Mouse (Mus musculus) liver, postnatal 0 days (tissue): Measurements from ENCODE around the gene Cldn10. TPM values are rescaled to one million over a fixed set of nuclear protein-coding genes. Genes with fewer than 3 reads are reported as not detected.

ENCODE experiments used
- ATAC-seq: fragments of 200-750 bp; cut with Nextera tagmentation; 2 replicates; pipeline ENCODE4 v1.8.0; 2017; ENCODE audit warnings: mild to moderate bottlenecking, moderate library complexity
- DNase-seq: peaks from one replicate; pipeline ENCODE4 v3.0.0-alpha.2; 2016
- H3K27ac ChIP-seq: fragments of 300-500 bp; sonication (generic); 2 replicates; pipeline ENCODE4 v1.5.1; 2014; ENCODE audit warnings: antibody characterized with exemption, moderate library complexity, mild to moderate bottlenecking, low read depth
- H3K27me3 ChIP-seq: fragments of 300-500 bp; sonication (generic); 2 replicates; pipeline ENCODE4 v1.6.1; 2014; ENCODE audit warnings: low read length, control low read depth, mixed read lengths; ENCODE audit not compliant: insufficient read depth
- H3K36me3 ChIP-seq: fragments of 300-500 bp; sonication (generic); replicated peaks from 2 replicates; pipeline ENCODE4 v1.6.1; 2014; ENCODE audit warnings: mild to moderate bottlenecking, control low read depth, low read length, moderate library complexity, mixed read lengths; ENCODE audit not compliant: insufficient read depth
- H3K4me1 ChIP-seq: fragments of 300-500 bp; sonication (generic); 2 replicates; pipeline ENCODE4 v1.6.1; 2014; ENCODE audit warnings: antibody characterized with exemption, mild to moderate bottlenecking, control low read depth; ENCODE audit not compliant: insufficient read depth
- H3K4me2 ChIP-seq: fragments of 300-500 bp; sonication (generic); 2 replicates; pipeline ENCODE4 v1.6.1; 2014; ENCODE audit warnings: low read depth, mild to moderate bottlenecking, low read length, moderate library complexity, mixed read lengths
- H3K4me3 ChIP-seq: fragments of 300-500 bp; sonication (generic); 2 replicates; pipeline ENCODE4 v1.5.1; 2014; ENCODE audit warnings: low read depth, low read length
- H3K9ac ChIP-seq: fragments of 300-500 bp; sonication (generic); replicated peaks from 2 replicates; pipeline ENCODE4 v1.6.1; 2014; ENCODE audit warnings: mild to moderate bottlenecking, moderate library complexity
- H3K9me3 ChIP-seq: fragments of 300-500 bp; sonication (generic); 2 replicates; pipeline ENCODE4 v1.6.1; 2016; ENCODE audit warnings: mild to moderate bottlenecking, control low read depth, low read length, mixed read lengths
- CTCF ChIP-seq: sonication (generic); IDR thresholded peaks from 2 replicates; pipeline ENCODE4 v1.5.1; 2016; ENCODE audit warnings: antibody characterized with exemption, low read depth
- EP300 ChIP-seq: IDR thresholded peaks from 2 replicates; pipeline ENCODE4 v1.6.1; 2016; ENCODE audit warnings: antibody characterized with exemption, low read depth, mild to moderate bottlenecking
- WGBS: fragments of 180-500 bp; shearing (Covaris S2); extraction: QIAGEN DNeasy Blood & Tissue Kit; methylation state at CpG from one replicate; pipeline ENCODE4 v1.1.7; 2014; ENCODE audit not compliant: insufficient replicate concordance; 5-methylcytosine and 5-hydroxymethylcytosine counted together
- polyA plus RNA-seq: library from polyadenylated mRNA; unstranded; fragments of >200 nt; fragmentation: Nextera tagmentation; extraction: Ambion mirVana; gene quantifications from 2 replicates; pipeline ENCODE4 v1.2.1, GENCODE M21; 2015

The Cldn10 gene
- polyA plus RNA-seq, 1 experiment from 2014 or later = 0.61 TPM

- Histone ChIP-seq H3K4me3 (no peak overlapping the region), H3K4me1 (no peaks in the 10 kb centered on the region), H3K9ac (no peak overlapping the region), H3K36me3 (no peaks in the 10 kb centered on the region), H3K9me3 (no peaks in the 10 kb centered on the region), H3K4me2 (no peak overlapping the region), H3K27ac (no peak overlapping the region), H3K27me3 (no peaks in the 10 kb centered on the region)
- WGBS = 67% methylated on average over 2 of the region's 2 CpGs
- TF ChIP-seq CTCF (no peak), EP300 (no peak)
- ATAC-seq (no peak), DNase-seq (no peak)
Measured at GRCm38 (mm10) chr14:118776372-118776771, 11.3 kb upstream of the Cldn10 start.

GRCm38 (mm10) chr14:118777478-118777877 lies 10.2 kb upstream of the Cldn10 start:
- H3K9ac ChIP-seq = no peak overlapping the region
- H3K27me3 ChIP-seq = no peaks in the 10 kb centered on the region
- no peak overlapping the region for H3K4me2 ChIP-seq
- no peak for DNase-seq
- TF ChIP-seq EP300 (no peak), CTCF (no peak)
- ATAC-seq = no peak
- WGBS = 50% methylated on average over 4 of the region's 4 CpGs
- H3K9me3 ChIP-seq = no peaks in the 10 kb centered on the region
- H3K36me3 ChIP-seq = no peaks in the 10 kb centered on the region
- no peaks in the 10 kb centered on the region for H3K4me1 ChIP-seq
- H3K4me3 ChIP-seq = no peak overlapping the region
- H3K27ac ChIP-seq = no peak overlapping the region

DNA sequence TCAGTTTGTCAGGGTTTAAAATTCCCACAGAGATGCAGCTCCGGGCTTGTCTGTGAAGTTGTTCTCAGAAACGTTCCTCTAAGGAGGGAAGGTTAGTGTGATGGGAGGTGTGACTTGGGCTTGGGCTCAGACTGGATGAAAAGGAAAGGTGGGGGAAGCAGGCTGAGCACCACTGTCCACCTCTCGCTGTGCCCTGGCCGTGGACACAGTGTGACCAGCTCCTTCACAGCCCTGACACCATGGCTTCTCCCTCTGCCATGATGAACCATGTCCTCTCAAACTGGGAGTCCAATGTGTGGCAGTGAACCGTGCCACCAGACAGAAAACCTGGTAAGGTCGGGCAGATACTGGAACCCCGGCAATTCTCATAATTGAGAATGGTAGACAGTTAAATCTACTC lies 6.1 kb upstream of the Cldn10 start:
- TF ChIP-seq EP300 = no peak
- TF ChIP-seq CTCF = no peak

GRCm38 (mm10) chr14:118782241-118782640 lies 5.5 kb upstream of the Cldn10 start:
- Histone ChIP-seq H3K4me2 (no peak overlapping the region), H3K4me1 (peaks cover 5% of the 10 kb centered on the region; the same call in 1 of the 2 replicates), H3K9me3 (no peaks in the 10 kb centered on the region), H3K4me3 (no peak overlapping the region), H3K9ac (no peak overlapping the region), H3K27me3 (0 out of 2 replicates have a peak, but pooled peaks cover 2% of the 10 kb centered on the region), H3K27ac (no peak overlapping the region), H3K36me3 (no peaks in the 10 kb centered on the region)
- ATAC-seq = peak; percentile 87
- peak; percentile 52 for DNase-seq
- 25% methylated on average over 3 of the region's 3 CpGs for WGBS
- TF ChIP-seq CTCF = peak; percentile 86
- TF ChIP-seq EP300 = no peak

More for the DNA sequence above, 6.1 kb upstream of the Cldn10 start:
- Histone ChIP-seq H3K27me3 (0 out of 2 replicates have a peak, but pooled peaks cover 2% of the 10 kb centered on the region), H3K4me3 (no peak overlapping the region), H3K4me2 (no peak overlapping the region), H3K36me3 (no peaks in the 10 kb centered on the region), H3K9me3 (no peaks in the 10 kb centered on the region), H3K27ac (no peak overlapping the region), H3K4me1 (peaks cover 5% of the 10 kb centered on the region; the same call in 1 of the 2 replicates), H3K9ac (no peak overlapping the region)
- no peak for ATAC-seq
- no peak for DNase-seq
- WGBS = 77% methylated on average over 7 of the region's 7 CpGs

GRCm38 (mm10) chr14:118783326-118783935 lies 4.3 kb upstream of the Cldn10 start:
- no peak overlapping the region for H3K9ac ChIP-seq
- no peak overlapping the region for H3K4me2 ChIP-seq
- peaks cover 5% of the 10 kb centered on the region; the same call in 1 of the 2 replicates for H3K4me1 ChIP-seq
- TF ChIP-seq CTCF (no peak), EP300 (no peak)
- WGBS = 67% methylated on average over 17 of the region's 17 CpGs
- 0 out of 2 replicates have a peak, but pooled peaks cover 2% of the 10 kb centered on the region for H3K27me3 ChIP-seq
- no peaks in the 10 kb centered on the region for H3K36me3 ChIP-seq
- H3K27ac ChIP-seq = no peak overlapping the region
- ATAC-seq (0 out of 2 replicates have a peak, but pooled peaks have one; percentile 5), DNase-seq (no peak)
- H3K9me3 ChIP-seq = no peaks in the 10 kb centered on the region
- H3K4me3 ChIP-seq = no peak overlapping the region

DNA sequence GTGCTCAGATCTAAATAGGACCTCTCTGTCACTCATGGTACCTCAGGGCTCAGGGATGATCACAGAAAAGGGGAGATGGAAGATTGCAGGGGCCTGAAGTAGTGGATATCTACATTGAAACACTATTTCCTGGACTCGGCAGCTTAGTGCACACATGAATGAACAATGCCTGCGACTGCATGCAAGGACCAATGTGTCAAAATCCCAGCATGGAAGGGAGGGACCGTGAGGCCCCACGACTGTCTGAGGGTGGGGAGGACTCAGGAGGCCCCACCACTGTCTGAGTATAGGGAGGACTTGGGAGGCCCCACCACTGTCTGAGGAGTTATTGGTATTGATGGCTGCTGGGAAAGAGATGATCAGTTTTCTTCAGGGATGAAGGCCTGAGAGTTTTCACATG lies 2.5 kb downstream of the Cldn10 start:
- H3K4me2 ChIP-seq = no peak overlapping the region
- no peak overlapping the region for H3K9ac ChIP-seq
- ATAC-seq (no peak), DNase-seq (no peak)
- H3K27me3 ChIP-seq = no peaks in the 10 kb centered on the region
- no peak for TF ChIP-seq EP300
- TF ChIP-seq CTCF = no peak
- H3K36me3 ChIP-seq = no peaks in the 10 kb centered on the region
- H3K4me1 ChIP-seq = peaks cover 11% of the 10 kb centered on the region
- H3K27ac ChIP-seq = no peak overlapping the region
- 46% methylated on average over 4 of the region's 4 CpGs for WGBS
- no peaks in the 10 kb centered on the region for H3K9me3 ChIP-seq
- no peak overlapping the region for H3K4me3 ChIP-seq
